Mouse (Mus musculus) intestine, embryonic 16.5 days (tissue): ENCODE data around the gene Farp1. TPM values are rescaled to one million over a fixed set of nuclear protein-coding genes. Genes with fewer than 3 reads are reported as not detected.
A peak's percentile ranks its signal among the peaks of the same experiment; 100 is the strongest.

Experiments used
- ATAC-seq: fragments of 200-750 bp; cut with Nextera tagmentation; 2 replicates; pipeline ENCODE4 v1.8.0; 2017; ENCODE audit warnings: moderate TSS enrichment, moderate library complexity
- H3K27ac ChIP-seq: fragments of 300-500 bp; sonication (generic); 2 replicates; pipeline ENCODE4 v1.5.1; 2014; ENCODE audit warnings: mild to moderate bottlenecking, low read length
- H3K27me3 ChIP-seq: fragments of 300-500 bp; sonication (generic); replicated peaks from 2 replicates; pipeline ENCODE4 v1.6.1; 2014; ENCODE audit warnings: low read length, control low read depth, mixed read lengths; ENCODE audit not compliant: control insufficient read depth, insufficient read depth
- H3K36me3 ChIP-seq: fragments of 300-500 bp; sonication (generic); 2 replicates; pipeline ENCODE4 v1.6.1; 2014; ENCODE audit warnings: low read length, control low read depth; ENCODE audit not compliant: control insufficient read depth, insufficient read depth
- H3K4me1 ChIP-seq: fragments of 300-500 bp; sonication (generic); 2 replicates; pipeline ENCODE4 v1.6.1; 2014; ENCODE audit warnings: low read length, control low read depth, mixed read lengths; ENCODE audit not compliant: control insufficient read depth, insufficient read depth
- H3K4me2 ChIP-seq: fragments of 300-500 bp; sonication (generic); 2 replicates; pipeline ENCODE4 v1.6.1; 2014; ENCODE audit warnings: low read depth, low read length, control low read depth
- H3K4me3 ChIP-seq: fragments of 300-500 bp; sonication (generic); 2 replicates; pipeline ENCODE4 v1.5.1; 2014; ENCODE audit warnings: mild to moderate bottlenecking, low read length
- H3K9ac ChIP-seq: fragments of 300-500 bp; sonication (generic); 2 replicates; pipeline ENCODE4 v1.6.1; 2014; ENCODE audit warnings: low read depth, low read length
- H3K9me3 ChIP-seq: fragments of 300-500 bp; sonication (generic); 2 replicates; pipeline ENCODE4 v1.6.1; 2016; ENCODE audit warnings: low read length, control low read depth; ENCODE audit not compliant: control insufficient read depth
- WGBS: fragments of 180-500 bp; shearing (Covaris S2); extraction: QIAGEN DNeasy Blood & Tissue Kit; methylation state at CpG from one replicate; pipeline ENCODE4 v1.1.7; 2014; 5-methylcytosine and 5-hydroxymethylcytosine counted together
- polyA plus RNA-seq: library from polyadenylated mRNA; unstranded; fragments of >200 nt; fragmentation: Nextera tagmentation; extraction: Ambion mirVana; gene quantifications from 2 replicates; pipeline ENCODE4 v1.2.1, GENCODE M21; 2015

The Farp1 gene
- polyA plus RNA-seq, 1 experiment from 2014 or later, result 8.7 TPM

DNA sequence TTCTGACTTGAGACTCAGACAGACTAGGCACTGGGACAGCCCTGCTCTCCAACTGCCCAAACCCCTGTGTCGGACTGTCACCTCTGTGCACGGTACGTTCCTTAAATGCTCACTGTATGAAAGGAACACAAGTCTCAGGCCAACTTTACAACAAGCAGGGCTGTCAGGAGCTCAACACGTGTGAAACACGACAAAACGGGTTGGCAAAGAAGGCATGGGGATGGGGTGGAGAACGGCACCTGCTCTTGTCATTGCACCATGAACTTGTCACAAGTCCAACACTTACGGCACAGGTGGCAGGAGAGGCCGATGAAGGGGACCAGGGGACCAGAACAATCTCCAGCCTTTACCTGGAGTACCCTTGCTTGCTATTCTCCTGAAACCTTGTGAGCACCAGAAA is 264.1 kb downstream of the Farp1 start:
- Histone ChIP-seq H3K27ac (peak overlapping the region; percentile 81), H3K36me3 (peaks cover 10% of the 10 kb centered on the region; the same call in 1 of the 2 replicates), H3K27me3 (no peaks in the 10 kb centered on the region), H3K4me3 (no peak overlapping the region), H3K9me3 (no peaks in the 10 kb centered on the region), H3K4me2 (peak overlapping the region; percentile 11; the same call in 1 of the 2 replicates), H3K9ac (peak overlapping the region; percentile 25; the same call in 1 of the 2 replicates), H3K4me1 (peaks cover 23% of the 10 kb centered on the region)
- 62% methylated on average over 9 of the region's 9 CpGs for WGBS
- ATAC-seq, result peak; percentile 32

DNA sequence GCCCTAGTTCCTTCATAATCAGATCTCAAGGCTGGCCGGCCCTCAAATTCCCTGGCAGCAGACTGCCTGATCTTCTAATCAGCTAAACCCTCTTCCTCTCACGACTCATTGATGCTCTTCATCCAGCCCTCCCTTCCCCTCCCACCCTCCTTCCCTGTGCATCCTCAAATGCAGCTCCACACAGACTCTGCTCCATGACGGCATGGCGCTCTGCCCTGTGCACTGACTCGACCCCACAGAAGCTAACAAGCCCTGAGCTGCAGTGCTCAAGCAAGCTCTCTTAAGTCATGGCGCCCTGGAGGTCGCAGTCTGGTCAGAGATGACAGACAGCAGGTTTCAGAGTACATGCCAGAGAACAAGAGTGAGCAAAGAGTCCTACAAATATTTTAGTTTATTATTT is 269.5 kb downstream of the Farp1 start:
- ATAC-seq, result 0 out of 2 replicates have a peak, but pooled peaks have one; percentile 34
- no peak overlapping the region for H3K27ac ChIP-seq
- no peaks in the 10 kb centered on the region for H3K9me3 ChIP-seq
- no peaks in the 10 kb centered on the region for H3K27me3 ChIP-seq
- no peak overlapping the region for H3K9ac ChIP-seq
- H3K4me1 ChIP-seq, result peaks cover 28% of the 10 kb centered on the region
- no peak overlapping the region for H3K4me2 ChIP-seq
- 52% methylated on average over 7 of the region's 7 CpGs for WGBS
- no peak overlapping the region for H3K4me3 ChIP-seq
- H3K36me3 ChIP-seq, result peaks cover 6% of the 10 kb centered on the region; the same call in 1 of the 2 replicates

DNA sequence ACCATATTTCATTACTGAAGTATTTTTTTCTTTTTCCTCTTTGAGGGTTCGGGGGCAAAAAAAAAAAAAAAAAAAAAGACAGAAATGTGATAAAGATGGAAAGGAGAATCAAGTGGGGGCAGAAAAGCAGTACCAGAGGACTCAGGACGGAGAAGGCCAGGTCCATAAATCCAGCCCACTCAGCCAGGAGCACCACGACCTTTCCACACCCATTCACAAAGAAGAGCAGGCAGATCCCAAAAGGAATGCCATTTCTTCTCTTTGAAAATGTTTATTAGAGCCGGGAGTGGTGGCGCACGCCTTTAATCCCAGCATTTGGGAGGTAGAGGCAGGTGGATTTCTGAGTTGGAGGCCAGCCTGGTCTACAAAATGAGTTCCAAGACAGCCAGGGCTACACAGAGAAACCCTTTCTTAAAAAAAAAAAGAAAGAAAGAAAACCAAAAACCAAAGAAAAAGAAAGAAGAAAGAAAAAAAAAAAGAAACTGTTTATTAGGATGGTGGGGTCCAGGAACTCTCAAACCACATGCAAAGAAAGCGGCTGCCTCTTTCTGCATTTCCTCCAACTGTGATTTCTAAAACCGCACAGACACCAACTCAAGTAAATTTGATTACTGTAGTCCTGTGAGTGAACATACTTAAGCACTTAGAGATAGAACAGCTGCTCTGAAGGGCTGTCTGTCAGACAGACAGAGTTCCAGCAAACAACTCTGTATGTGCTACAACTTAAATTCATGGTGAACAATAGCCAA is 270.5 kb downstream of the Farp1 start:
- Histone ChIP-seq H3K27ac (no peak overlapping the region), H3K27me3 (no peaks in the 10 kb centered on the region), H3K4me3 (no peak overlapping the region), H3K9ac (no peak overlapping the region), H3K36me3 (0 out of 2 replicates have a peak, but pooled peaks cover 6% of the 10 kb centered on the region), H3K9me3 (no peaks in the 10 kb centered on the region), H3K4me1 (peaks cover 30% of the 10 kb centered on the region), H3K4me2 (no peak overlapping the region)
- WGBS, result 57% methylated on average over 8 of the region's 8 CpGs
- ATAC-seq, result no peak

DNA sequence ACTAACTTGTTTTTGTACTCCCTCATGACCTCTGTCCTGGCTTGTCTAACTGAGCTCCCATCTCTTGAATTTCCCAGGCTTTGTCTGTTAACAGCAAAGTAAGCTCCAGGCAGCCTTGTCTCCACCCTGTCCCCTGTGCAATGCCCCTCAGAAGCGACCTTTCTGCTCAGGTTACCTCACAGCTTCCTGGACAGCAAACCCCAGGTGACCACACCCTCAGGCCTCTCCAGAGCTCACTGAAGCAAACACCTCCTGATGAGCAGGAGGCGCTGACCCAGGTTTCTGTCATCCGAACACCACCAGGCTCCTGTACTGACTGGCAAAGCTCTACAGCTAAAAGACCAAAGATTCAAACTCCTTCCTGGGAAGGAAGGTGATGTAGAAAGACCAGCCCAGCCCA is 274.9 kb downstream of the Farp1 start:
- Histone ChIP-seq H3K4me1 (peaks cover 43% of the 10 kb centered on the region), H3K4me2 (no peak overlapping the region), H3K36me3 (no peaks in the 10 kb centered on the region), H3K9me3 (no peaks in the 10 kb centered on the region), H3K9ac (no peak overlapping the region), H3K4me3 (no peak overlapping the region), H3K27me3 (no peaks in the 10 kb centered on the region), H3K27ac (peak overlapping the region; percentile 14; the same call in 1 of the 2 replicates)
- 52% methylated on average over 3 of the region's 3 CpGs for WGBS
- peak; percentile 77 for ATAC-seq

DNA sequence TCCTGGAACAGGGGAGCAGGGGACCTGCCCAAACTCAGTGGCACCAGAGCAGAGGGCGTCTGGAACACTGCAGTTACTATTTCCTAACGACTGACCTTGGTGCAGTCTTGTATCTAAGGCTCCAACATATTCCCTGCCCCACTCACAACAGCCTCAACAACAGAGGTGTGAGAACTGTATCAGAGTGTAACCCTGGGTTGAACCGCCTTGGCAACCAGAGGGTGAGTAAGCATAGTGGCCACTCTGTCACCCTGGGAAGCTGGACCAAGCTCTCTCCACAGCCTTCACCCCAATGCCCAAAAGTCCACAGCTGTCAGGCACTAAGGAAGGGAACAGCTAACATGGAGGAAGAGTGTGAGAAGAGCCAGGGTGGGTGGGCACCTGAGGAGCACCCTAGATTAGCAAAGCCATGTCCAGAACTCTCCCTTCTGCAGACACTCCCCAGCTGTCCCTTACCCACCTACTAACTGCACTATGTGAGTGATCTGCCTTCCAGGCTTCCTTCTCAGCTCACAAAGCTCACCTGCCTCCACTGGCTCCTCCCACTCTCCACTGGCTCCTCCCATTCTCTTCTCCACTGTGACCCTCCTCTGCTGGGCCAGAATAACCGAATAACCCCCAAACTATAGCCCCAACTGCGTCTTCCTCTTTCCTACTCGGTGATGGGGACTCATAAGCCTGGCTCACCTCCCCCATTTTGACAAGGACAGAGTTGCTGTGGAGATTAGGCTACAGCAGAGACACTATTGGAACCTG is 275.5 kb downstream of the Farp1 start:
- no peaks in the 10 kb centered on the region for H3K36me3 ChIP-seq
- peak; percentile 30 for ATAC-seq
- H3K9me3 ChIP-seq, result no peaks in the 10 kb centered on the region
- no peak overlapping the region for H3K9ac ChIP-seq
- H3K27me3 ChIP-seq, result no peaks in the 10 kb centered on the region
- no peak overlapping the region for H3K4me2 ChIP-seq
- H3K4me3 ChIP-seq, result no peak overlapping the region
- no peak overlapping the region for H3K27ac ChIP-seq
- 74% methylated on average over 6 of the region's 6 CpGs for WGBS
- peaks cover 46% of the 10 kb centered on the region for H3K4me1 ChIP-seq

DNA sequence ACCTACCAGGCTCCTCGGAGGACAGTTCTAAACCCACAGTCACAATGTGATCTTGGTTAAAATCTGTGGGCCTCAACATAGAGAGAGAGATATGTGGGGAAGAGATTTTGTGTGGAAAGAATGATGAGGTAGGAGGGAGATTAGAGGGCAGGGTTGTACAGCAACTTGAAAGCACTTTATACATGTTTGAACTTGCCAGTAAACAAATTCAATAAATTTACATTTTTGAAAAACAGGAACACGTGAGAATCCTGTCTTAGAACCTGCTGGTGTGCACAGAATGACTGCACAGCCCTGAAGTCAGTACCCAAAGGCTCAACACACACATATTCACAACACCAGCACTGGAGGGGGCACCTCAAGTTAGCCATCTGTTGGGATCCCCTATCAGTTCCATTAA is 276.1 kb downstream of the Farp1 start:
- no peaks in the 10 kb centered on the region for H3K9me3 ChIP-seq
- H3K27me3 ChIP-seq, result no peaks in the 10 kb centered on the region
- no peak overlapping the region for H3K4me3 ChIP-seq
- 75% methylated on average over 2 of the region's 2 CpGs for WGBS
- no peak overlapping the region for H3K27ac ChIP-seq
- peaks cover 51% of the 10 kb centered on the region for H3K4me1 ChIP-seq
- H3K9ac ChIP-seq, result no peak overlapping the region
- ATAC-seq, result no peak
- no peaks in the 10 kb centered on the region for H3K36me3 ChIP-seq
- no peak overlapping the region for H3K4me2 ChIP-seq

DNA sequence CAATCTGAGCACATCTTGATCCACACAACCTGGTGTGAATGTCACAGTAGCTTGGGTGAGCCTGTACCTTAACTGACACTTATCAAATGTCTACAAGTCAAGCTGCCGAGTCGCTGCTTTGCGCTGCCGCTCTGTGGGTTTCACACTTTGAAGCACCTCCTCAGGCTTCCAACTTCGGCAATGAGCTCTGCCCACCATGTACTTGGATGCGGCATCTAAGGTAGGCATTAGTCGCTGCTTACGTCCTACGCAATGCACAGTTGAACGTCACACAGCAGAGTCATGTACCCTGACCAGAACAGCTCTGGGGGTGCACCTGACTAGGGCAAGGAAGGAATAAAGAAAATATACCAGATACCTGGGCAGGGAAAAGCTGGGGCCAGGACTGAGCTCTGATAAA is 278.3 kb downstream of the Farp1 start:
- no peaks in the 10 kb centered on the region for H3K36me3 ChIP-seq
- WGBS, result 92% methylated on average over 10 of the region's 10 CpGs

DNA sequence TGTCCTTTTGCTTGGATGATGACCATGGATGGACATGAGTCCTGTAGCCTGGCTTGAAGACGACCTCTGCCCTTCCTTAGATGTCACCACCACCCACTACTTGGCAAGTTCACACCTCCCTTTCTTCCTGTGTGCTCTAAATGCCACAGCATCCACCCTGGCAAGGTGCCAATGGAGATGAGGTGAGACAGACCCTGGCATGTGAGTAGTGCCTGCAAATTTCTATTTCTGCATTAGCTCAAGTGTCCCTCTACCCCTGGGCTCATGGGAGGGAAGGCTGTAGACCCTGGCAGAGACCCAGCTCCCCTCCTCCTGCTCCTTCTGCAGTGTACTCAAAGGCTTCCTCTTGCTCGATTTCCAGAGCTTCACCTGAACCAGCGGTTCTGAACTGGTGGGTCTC is 279.9 kb downstream of the Farp1 start:
- Histone ChIP-seq H3K4me2 (no peak overlapping the region), H3K4me3 (no peak overlapping the region), H3K36me3 (no peaks in the 10 kb centered on the region), H3K27me3 (no peaks in the 10 kb centered on the region), H3K27ac (no peak overlapping the region), H3K9ac (no peak overlapping the region), H3K9me3 (no peaks in the 10 kb centered on the region), H3K4me1 (peaks cover 54% of the 10 kb centered on the region)
- 67% methylated on average over 3 of the region's 3 CpGs for WGBS
- ATAC-seq, result no peak

More for the DNA sequence above, 278.3 kb downstream of the Farp1 start:
- Histone ChIP-seq H3K4me3 (no peak overlapping the region), H3K4me1 (peaks cover 63% of the 10 kb centered on the region), H3K9ac (no peak overlapping the region), H3K27me3 (no peaks in the 10 kb centered on the region), H3K4me2 (no peak overlapping the region), H3K27ac (no peak overlapping the region), H3K9me3 (no peaks in the 10 kb centered on the region)
- ATAC-seq, result no peak

DNA sequence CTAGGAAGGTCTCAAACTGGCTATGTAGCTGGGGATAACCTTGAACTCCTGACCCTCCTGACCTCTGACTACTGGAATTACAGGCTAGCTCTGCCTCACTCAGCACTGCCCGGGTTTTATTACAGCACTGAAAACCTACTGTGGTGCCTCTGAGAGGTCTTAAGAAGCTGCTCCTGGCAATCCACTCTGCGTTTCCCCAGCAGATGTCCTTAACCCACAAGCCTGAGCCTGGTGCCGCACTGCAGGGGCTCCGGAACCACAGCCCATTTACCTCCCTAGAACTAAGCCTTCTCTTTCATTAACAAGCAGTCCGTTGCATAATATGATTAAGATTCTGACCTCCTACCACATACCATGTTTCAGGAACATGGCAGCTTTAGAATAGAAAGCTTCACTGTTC is 281.1 kb downstream of the Farp1 start:
- peaks cover 43% of the 10 kb centered on the region for H3K4me1 ChIP-seq
- no peaks in the 10 kb centered on the region for H3K27me3 ChIP-seq
- H3K9me3 ChIP-seq, result no peaks in the 10 kb centered on the region
- 56% methylated on average over 5 of the region's 5 CpGs for WGBS
- H3K4me2 ChIP-seq, result no peak overlapping the region
- H3K27ac ChIP-seq, result no peak overlapping the region
- no peaks in the 10 kb centered on the region for H3K36me3 ChIP-seq
- no peak overlapping the region for H3K9ac ChIP-seq
- ATAC-seq, result no peak
- H3K4me3 ChIP-seq, result no peak overlapping the region
